Mouse (Mus musculus) myocyte (in vitro differentiated cells): ENCODE data around the gene Chd2. TPM values are rescaled to one million over a fixed set of nuclear protein-coding genes. Genes with fewer than 3 reads are reported as not detected.

ENCODE experiments used
- H3K27me3 ChIP-seq: one replicate; pipeline ENCODE4 v1.6.1; 2011; ENCODE audit not compliant: control insufficient read depth, insufficient read depth, insufficient read length
- H3K36me3 ChIP-seq: one replicate; pipeline ENCODE4 v1.6.1; 2011; ENCODE audit not compliant: control insufficient read depth, insufficient read depth
- H3K4me2 ChIP-seq: one replicate; pipeline ENCODE4 v1.6.1; 2011; ENCODE audit warnings: low read depth, control low read depth
- H3K4me3 ChIP-seq: one replicate; pipeline ENCODE4 v1.5.1; 2011; ENCODE audit warnings: mild to moderate bottlenecking, control low read depth, moderate library complexity
- H3K79me2 ChIP-seq: one replicate; pipeline ENCODE4 v1.6.1; 2011; ENCODE audit not compliant: control insufficient read depth, insufficient read depth
- H3ac ChIP-seq: one replicate; pipeline ENCODE4 v1.6.1; 2011; ENCODE audit not compliant: control insufficient read depth, insufficient read length
- CEBPB ChIP-seq: IDR thresholded peaks from 2 replicates; pipeline ENCODE4 v1.6.1; 2011; ENCODE audit warnings: mild to moderate bottlenecking, moderate library complexity; ENCODE audit not compliant: poor library complexity, insufficient read depth, severe bottlenecking
- E2F4 ChIP-seq: IDR thresholded peaks from one replicate; pipeline ENCODE4 v1.6.1; 2011; ENCODE audit warnings: mild to moderate bottlenecking, control low read depth, moderate library complexity; ENCODE audit not compliant: insufficient read depth
- MAX ChIP-seq: IDR thresholded peaks from one replicate; pipeline ENCODE4 v1.6.1; 2011; ENCODE audit warnings: low read depth, mild to moderate bottlenecking, control low read depth
- MYOD1 ChIP-seq, 3 experiments: IDR thresholded peaks; one replicate each; pipeline ENCODE4 v1.6.1; 2011; ENCODE audit warnings: control low read depth in 2 of 3, low read depth in 2 of 3, mild to moderate bottlenecking in 2 of 3, moderate library complexity in 1 of 3; ENCODE audit not compliant: insufficient read length in 2 of 3, control insufficient read depth in 1 of 3
- MYOG ChIP-seq, 3 experiments: IDR thresholded peaks; one replicate each; pipeline ENCODE4 v1.6.1; 2011; ENCODE audit warnings: control low read depth in 2 of 3, low read depth in 2 of 3, mild to moderate bottlenecking in 2 of 3; ENCODE audit not compliant: insufficient read length in 2 of 3, control insufficient read depth in 1 of 3, insufficient read depth in 1 of 3
- POLR2A ChIP-seq: IDR thresholded peaks from one replicate; pipeline ENCODE4 v1.6.1; 2011; ENCODE audit warnings: low read depth, mild to moderate bottlenecking, control low read depth, moderate library complexity; ENCODE audit not compliant: insufficient read length
- POLR2AphosphoS2 ChIP-seq: IDR thresholded peaks from one replicate; pipeline ENCODE4 v1.6.1; 2011; ENCODE audit warnings: low read depth, control low read depth; ENCODE audit not compliant: insufficient read length
- REST ChIP-seq: IDR thresholded peaks from one replicate; pipeline ENCODE4 v1.6.1; 2011; ENCODE audit warnings: mild to moderate bottlenecking, control low read depth, moderate library complexity; ENCODE audit not compliant: insufficient read depth, insufficient read length
- SRF ChIP-seq: IDR thresholded peaks from one replicate; pipeline ENCODE4 v1.6.1; 2011; ENCODE audit warnings: low read depth; ENCODE audit not compliant: control insufficient read depth, insufficient read length
- TCF12 ChIP-seq: IDR thresholded peaks from one replicate; pipeline ENCODE4 v1.6.1; 2011; ENCODE audit warnings: mild to moderate bottlenecking, control low read depth; ENCODE audit not compliant: poor library complexity, insufficient read depth, severe bottlenecking
- TCF3 ChIP-seq: IDR thresholded peaks from one replicate; pipeline ENCODE4 v1.6.1; 2011; ENCODE audit warnings: low read depth, control low read depth; ENCODE audit not compliant: insufficient read length
- USF1 ChIP-seq: IDR thresholded peaks from one replicate; pipeline ENCODE4 v1.6.1; 2011; ENCODE audit warnings: low read depth, mild to moderate bottlenecking, control low read depth, moderate library complexity
- polyA plus RNA-seq: library from polyadenylated mRNA; unstranded; fragments of >200 nt; fragmentation: generic; extraction: Trizol; gene quantifications from one replicate; pipeline ENCODE4 v1.2.1, GENCODE M21; 2012; ENCODE audit warnings: missing spikeins

Chd2 gene
- polyA plus RNA-seq, 1 experiment: 7.9 TPM

GRCm38 (mm10) chr7:73423236-73423635 is 118.4 kb downstream of the Chd2 start:
- TF ChIP-seq TCF3: no peak
- TF ChIP-seq POLR2A: peak; percentile 17
- TF ChIP-seq POLR2AphosphoS2: peak; percentile 58
- TF ChIP-seq REST: no peak
- Histone ChIP-seq H3K79me2 (no peaks in the 10 kb centered on the region), H3K27me3 (no peaks in the 10 kb centered on the region), H3ac (no peak overlapping the region), H3K4me2 (no peak overlapping the region), H3K36me3 (peaks cover 4% of the 10 kb centered on the region), H3K4me3 (no peak overlapping the region)

- Histone ChIP-seq H3K36me3 (peaks cover 4% of the 10 kb centered on the region), H3K4me2 (peak overlapping the region; percentile 13), H3K79me2 (no peaks in the 10 kb centered on the region), H3K4me3 (no peak overlapping the region), H3ac (no peak overlapping the region), H3K27me3 (no peaks in the 10 kb centered on the region)
- TF ChIP-seq POLR2AphosphoS2 (peak; percentile 54), SRF (no peak)
These were observed 119.2 kb downstream of the Chd2 start for GRCm38 (mm10) chr7:73422223-73423113.

- H3K27me3 ChIP-seq: no peaks in the 10 kb centered on the region
- H3ac ChIP-seq: no peak overlapping the region
- H3K4me3 ChIP-seq: no peak overlapping the region
- H3K4me2 ChIP-seq: peak overlapping the region; percentile 13
- peaks cover 4% of the 10 kb centered on the region for H3K36me3 ChIP-seq
- H3K79me2 ChIP-seq: no peaks in the 10 kb centered on the region
- TF ChIP-seq POLR2AphosphoS2: peak; percentile 63
- TF ChIP-seq E2F4: no peak
- TF ChIP-seq MAX: no peak
- TF ChIP-seq TCF3: no peak
- no peak for TF ChIP-seq TCF12
- peak; percentile 15 for TF ChIP-seq POLR2A
- no peak for TF ChIP-seq SRF
- peak in 1 of 3 experiments; percentile 58 for TF ChIP-seq MYOG (IDR thresholded peaks at IDR 0.05; ENCODE audit: control insufficient read depth in 1 of 3, insufficient read depth in 1 of 3, insufficient read length in 2 of 3, low read depth in 2 of 3)
- TF ChIP-seq USF1: no peak
- no peak for TF ChIP-seq CEBPB
- no peak for TF ChIP-seq REST
- TF ChIP-seq MYOD1 (IDR thresholded peaks at IDR 0.05; ENCODE audit: control insufficient read depth in 1 of 3, insufficient read length in 2 of 3, low read depth in 2 of 3): peak in 1 of 3 experiments; percentile 14
These were observed 120.2 kb downstream of the Chd2 start for GRCm38 (mm10) chr7:73421278-73422015.

GRCm38 (mm10) chr7:73420827-73421226 is 120.8 kb downstream of the Chd2 start:
- Histone ChIP-seq H3K36me3 (peaks cover 4% of the 10 kb centered on the region), H3K79me2 (no peaks in the 10 kb centered on the region), H3K4me3 (no peak overlapping the region), H3ac (no peak overlapping the region), H3K27me3 (no peaks in the 10 kb centered on the region), H3K4me2 (no peak overlapping the region)
- TF ChIP-seq E2F4 (no peak), TCF3 (no peak), USF1 (peak; percentile 58)

GRCm38 (mm10) chr7:73419375-73419774 is 122.3 kb downstream of the Chd2 start:
- Histone ChIP-seq H3K27me3 (no peaks in the 10 kb centered on the region), H3K79me2 (no peaks in the 10 kb centered on the region), H3ac (no peak overlapping the region), H3K4me2 (no peak overlapping the region), H3K4me3 (no peak overlapping the region), H3K36me3 (no peaks in the 10 kb centered on the region)
- no peak for TF ChIP-seq MYOD1 (IDR thresholded peaks at IDR 0.05; ENCODE audit: control insufficient read depth in 1 of 3, insufficient read length in 2 of 3, low read depth in 2 of 3)
- TF ChIP-seq POLR2AphosphoS2: peak; percentile 9
